Mouse (Mus musculus) ovary, adult 18-20 months (tissue): ENCODE results near the gene Lipc.

Source experiments
- DNase-seq: peaks from one replicate; pipeline ENCODE4 v3.0.0; 2022; ENCODE audit warnings: low spot score, mixed read lengths

The Lipc gene

GRCm38 (mm10) chr9:70952126-70952525 lies at the start of gene Lipc:
Lipc (minus strand) TSS chr9:70952226.
- no peak for DNase-seq

GRCm38 (mm10) chr9:70999161-70999560 lies 47.1 kb upstream of the Lipc start:
- no peak for DNase-seq

GRCm38 (mm10) chr9:70998719-70999118 lies 46.7 kb upstream of the Lipc start:
- no peak for DNase-seq

- DNase-seq = no peak
Observed at GRCm38 (mm10) chr9:70993326-70993725, 41.3 kb upstream of the Lipc start.

GRCm38 (mm10) chr9:70991401-70991800 lies 39.4 kb upstream of the Lipc start:
- DNase-seq = peak; percentile 54

- no peak for DNase-seq
Observed at GRCm38 (mm10) chr9:70987210-70987609, 35.2 kb upstream of the Lipc start.

GRCm38 (mm10) chr9:70982991-70983480 lies 31.0 kb upstream of the Lipc start:
- no peak for DNase-seq

- DNase-seq = no peak
Observed at GRCm38 (mm10) chr9:70981721-70982120, 29.7 kb upstream of the Lipc start.

GRCm38 (mm10) chr9:70979641-70980040 lies 27.6 kb upstream of the Lipc start:
- DNase-seq = no peak

GRCm38 (mm10) chr9:70979171-70979570 lies 27.1 kb upstream of the Lipc start:
- no peak for DNase-seq

- DNase-seq = no peak
Observed at GRCm38 (mm10) chr9:70977392-70977791, 25.4 kb upstream of the Lipc start.

- DNase-seq = no peak
Observed at GRCm38 (mm10) chr9:70975921-70976320, 23.9 kb upstream of the Lipc start.

- DNase-seq = no peak
Observed at GRCm38 (mm10) chr9:70973286-70973685, 21.3 kb upstream of the Lipc start.

- DNase-seq = no peak
Observed at GRCm38 (mm10) chr9:70969244-70969643, 17.2 kb upstream of the Lipc start.

GRCm38 (mm10) chr9:70965999-70966994 lies 14.3 kb upstream of the Lipc start:
- DNase-seq = no peak

- no peak for DNase-seq
Observed at GRCm38 (mm10) chr9:70965422-70965821, 13.4 kb upstream of the Lipc start.

GRCm38 (mm10) chr9:70965011-70965410 lies 13.0 kb upstream of the Lipc start:
- no peak for DNase-seq

- no peak for DNase-seq
Observed at GRCm38 (mm10) chr9:70963461-70963891, 11.4 kb upstream of the Lipc start.

GRCm38 (mm10) chr9:70962781-70963455 lies 10.9 kb upstream of the Lipc start:
- DNase-seq = no peak

GRCm38 (mm10) chr9:70960301-70960700 lies 8.3 kb upstream of the Lipc start:
- no peak for DNase-seq

- DNase-seq = no peak
Observed at GRCm38 (mm10) chr9:70959866-70960265, 7.8 kb upstream of the Lipc start.

- no peak for DNase-seq
Observed at GRCm38 (mm10) chr9:70959447-70959846, 7.4 kb upstream of the Lipc start.

- no peak for DNase-seq
Observed at GRCm38 (mm10) chr9:70958381-70958780, 6.4 kb upstream of the Lipc start.
